Mouse (Mus musculus) lung, postnatal 0 days (tissue): ENCODE data around the gene Sprr3. TPM values are rescaled to one million over a fixed set of nuclear protein-coding genes. Genes with fewer than 3 reads are reported as not detected.

Experiments used
- ATAC-seq: fragments of 200-750 bp; cut with Nextera tagmentation; 2 replicates; pipeline ENCODE4 v1.8.0; 2017; ENCODE audit warnings: moderate library complexity
- DNase-seq: peaks from one replicate; pipeline ENCODE4 v3.0.0-alpha.2; 2016; ENCODE audit warnings: low spot score
- H3K27ac ChIP-seq: fragments of 300-500 bp; sonication (generic); 2 replicates; pipeline ENCODE4 v1.5.1; 2014; ENCODE audit warnings: antibody characterized with exemption, mild to moderate bottlenecking, low read length, mixed read lengths
- H3K27me3 ChIP-seq: fragments of 300-500 bp; sonication (generic); replicated peaks from 2 replicates; pipeline ENCODE4 v1.6.1; 2014; ENCODE audit warnings: low read length, mixed read lengths; ENCODE audit not compliant: insufficient read depth
- H3K36me3 ChIP-seq: fragments of 300-500 bp; sonication (generic); 2 replicates; pipeline ENCODE4 v1.6.1; 2014; ENCODE audit warnings: low read length, mixed read lengths; ENCODE audit not compliant: insufficient read depth
- H3K4me1 ChIP-seq: fragments of 300-500 bp; sonication (generic); 2 replicates; pipeline ENCODE4 v1.6.1; 2014; ENCODE audit warnings: antibody characterized with exemption, low read depth, low read length, mixed read lengths; ENCODE audit not compliant: insufficient read depth
- H3K4me2 ChIP-seq: fragments of 300-500 bp; sonication (generic); replicated peaks from 2 replicates; pipeline ENCODE4 v1.6.1; 2014; ENCODE audit warnings: low read depth, mild to moderate bottlenecking, low read length, moderate library complexity, mixed read lengths
- H3K4me3 ChIP-seq: fragments of 300-500 bp; sonication (generic); 2 replicates; pipeline ENCODE4 v1.5.1; 2014; ENCODE audit warnings: low read depth, low read length
- H3K9ac ChIP-seq: fragments of 300-500 bp; sonication (generic); replicated peaks from 2 replicates; pipeline ENCODE4 v1.6.1; 2014; ENCODE audit warnings: low read depth, mild to moderate bottlenecking
- H3K9me3 ChIP-seq: fragments of 300-500 bp; sonication (generic); 2 replicates; pipeline ENCODE4 v1.6.1; 2016; ENCODE audit warnings: low read length, mixed read lengths
- CTCF ChIP-seq: IDR thresholded peaks from 2 replicates; pipeline ENCODE4 v1.5.1; 2016; ENCODE audit warnings: antibody characterized with exemption, mild to moderate bottlenecking
- EP300 ChIP-seq: IDR thresholded peaks from 2 replicates; pipeline ENCODE4 v1.6.1; 2016; ENCODE audit warnings: antibody characterized with exemption, mild to moderate bottlenecking, control low read depth
- WGBS: fragments of 180-500 bp; shearing (Covaris S2); extraction: QIAGEN DNeasy Blood & Tissue Kit; methylation state at CpG from one replicate; pipeline ENCODE4 v1.1.7; 2014; 5-methylcytosine and 5-hydroxymethylcytosine counted together
- polyA plus RNA-seq: library from polyadenylated mRNA; unstranded; fragments of >200 nt; fragmentation: Nextera tagmentation; extraction: Ambion mirVana; gene quantifications from 2 replicates; pipeline ENCODE4 v1.2.1, GENCODE M21; 2015

Sprr3 gene
- polyA plus RNA-seq, 1 experiment from 2014 or later: not detected

DNA sequence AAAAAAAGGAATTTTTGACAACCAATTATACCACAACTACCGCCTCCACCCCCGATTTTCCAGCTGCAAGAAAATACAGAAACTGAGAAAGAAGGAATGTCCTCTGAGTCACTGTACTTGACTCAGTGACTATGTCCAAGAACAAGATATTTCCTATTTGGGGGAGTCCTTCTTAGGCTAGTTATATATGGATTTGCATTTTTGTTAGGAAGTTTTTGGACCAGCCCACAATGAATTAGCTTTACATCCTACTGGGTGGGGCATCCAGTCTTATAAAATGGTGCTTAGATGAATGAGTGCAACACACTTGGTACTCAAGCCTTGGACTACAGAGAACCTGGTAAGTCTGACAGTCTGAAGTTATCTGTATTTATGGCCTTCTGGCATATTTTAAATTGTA is 26.2 kb downstream of the Sprr3 start, which contains the start of gene Sprr2k:
Sprr2k (plus strand) TSS at position 301 of the 400 bp plus-strand sequence.
- DNase-seq (no peak), ATAC-seq (no peak)
- no peak within 1 kb of the TSS for H3K27ac ChIP-seq
- no peak for TF ChIP-seq CTCF
- TF ChIP-seq EP300: no peak
- no peak within 1 kb of the TSS for H3K9ac ChIP-seq
- H3K27me3 ChIP-seq: no peaks in the 10 kb centered on the region
- H3K36me3 ChIP-seq: no peaks in the 10 kb centered on the region
- H3K4me2 ChIP-seq: no peak within 1 kb of the TSS
- H3K4me3 ChIP-seq: no peak within 1 kb of the TSS
- WGBS: 77% methylated on average over 2 of the region's 2 CpGs
- H3K9me3 ChIP-seq: no peaks in the 10 kb centered on the region
- H3K4me1 ChIP-seq: no peaks in the 10 kb centered on the region

DNA sequence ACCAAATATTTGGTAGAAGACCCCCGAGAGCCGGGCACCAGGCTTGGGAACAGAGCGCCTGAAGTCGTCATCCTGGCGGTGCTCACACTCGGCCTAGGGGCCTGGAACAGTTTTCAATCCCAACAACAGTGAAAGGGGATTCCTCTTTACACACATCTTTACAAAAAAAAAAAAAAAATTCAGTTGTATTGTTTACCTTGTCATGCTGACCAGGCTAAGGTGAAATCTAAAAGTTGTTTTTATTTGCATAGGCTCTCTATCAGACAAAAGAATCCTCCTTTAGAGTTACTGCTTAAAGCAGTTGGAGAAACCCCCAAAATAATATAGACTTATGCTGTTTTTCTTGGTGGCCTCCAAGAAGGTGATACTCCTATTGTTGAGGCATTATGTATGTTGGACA is 29.2 kb downstream of the Sprr3 start, which contains the start of gene Gm9774:
Gm9774 (minus strand) TSS at position 101 of the 400 bp plus-strand sequence.
- ATAC-seq: no peak
- H3K9ac ChIP-seq: no peak within 1 kb of the TSS
- H3K36me3 ChIP-seq: no peaks in the 10 kb centered on the region
- H3K4me1 ChIP-seq: no peaks in the 10 kb centered on the region
- H3K27ac ChIP-seq: no peak within 1 kb of the TSS
- no peak for DNase-seq
- no peaks in the 10 kb centered on the region for H3K27me3 ChIP-seq
- H3K9me3 ChIP-seq: no peaks in the 10 kb centered on the region
- H3K4me2 ChIP-seq: no peak within 1 kb of the TSS
- no peak within 1 kb of the TSS for H3K4me3 ChIP-seq
- 88% methylated on average over 6 of the region's 6 CpGs for WGBS
- no peak for TF ChIP-seq EP300
- TF ChIP-seq CTCF: no peak

GRCm38 (mm10) chr3:92417782-92418181 is 40.7 kb downstream of the Sprr3 start, which contains the start of gene Sprr2j-ps:
Gene Sprr2j-ps, plus strand, starts transcription at chr3:92418082.
- 84% methylated on average over 2 of the region's 2 CpGs for WGBS
- H3K4me2 ChIP-seq: no peak within 1 kb of the TSS
- no peak within 1 kb of the TSS for H3K4me3 ChIP-seq
- no peak for ATAC-seq
- no peaks in the 10 kb centered on the region for H3K27me3 ChIP-seq
- H3K36me3 ChIP-seq: no peaks in the 10 kb centered on the region
- no peaks in the 10 kb centered on the region for H3K4me1 ChIP-seq
- DNase-seq: no peak
- TF ChIP-seq CTCF: no peak
- TF ChIP-seq EP300: no peak
- no peaks in the 10 kb centered on the region for H3K9me3 ChIP-seq
- H3K27ac ChIP-seq: no peak within 1 kb of the TSS
- no peak within 1 kb of the TSS for H3K9ac ChIP-seq

GRCm38 (mm10) chr3:92407691-92408090 is 50.8 kb downstream of the Sprr3 start, which contains the start of gene Sprr2i:
Gene Sprr2i, plus strand, starts transcription at chr3:92407991.
- no peaks in the 10 kb centered on the region for H3K9me3 ChIP-seq
- TF ChIP-seq EP300: no peak
- TF ChIP-seq CTCF: no peak
- H3K4me3 ChIP-seq: no peak within 1 kb of the TSS
- H3K27me3 ChIP-seq: no peaks in the 10 kb centered on the region
- WGBS: 85% methylated on average over 2 of the region's 2 CpGs
- H3K4me2 ChIP-seq: no peak within 1 kb of the TSS
- no peak within 1 kb of the TSS for H3K9ac ChIP-seq
- H3K36me3 ChIP-seq: no peaks in the 10 kb centered on the region
- H3K27ac ChIP-seq: no peak within 1 kb of the TSS
- no peak for DNase-seq
- ATAC-seq: no peak
- no peaks in the 10 kb centered on the region for H3K4me1 ChIP-seq

Other genes starting within 250 kb of the Sprr3 start
- 0.05 and 0.06 TPM in 2 replicates for gene Sprr2a1, start 242.9 kb downstream of the Sprr3 start, polyA plus RNA-seq
- 0.41 TPM in 1 of 2 replicates, not detected in the other for gene Sprr2a2, start 242.8 kb downstream of the Sprr3 start, polyA plus RNA-seq
- gene Sprr2a3, start 173.3 kb downstream of the Sprr3 start, polyA plus RNA-seq: not detected in 2 replicates
- gene Sprr2b, start 142.1 kb downstream of the Sprr3 start, polyA plus RNA-seq: not detected in 2 replicates
- not detected in 2 replicates for gene Sprr2d, start 119.6 kb downstream of the Sprr3 start, polyA plus RNA-seq
- gene Sprr2e, start 106.6 kb downstream of the Sprr3 start, polyA plus RNA-seq: not detected in 2 replicates
- not detected in 2 replicates for gene Sprr2f, start 93.5 kb downstream of the Sprr3 start, polyA plus RNA-seq
- gene Sprr2h, start 73.0 kb downstream of the Sprr3 start, polyA plus RNA-seq: not detected in 2 replicates
- gene Sprr2i, start 50.7 kb downstream of the Sprr3 start, polyA plus RNA-seq: not detected in 2 replicates
- not detected in 2 replicates for gene Sprr2j-ps, start 40.6 kb downstream of the Sprr3 start, polyA plus RNA-seq
- gene Gm9774, start 29.3 kb downstream of the Sprr3 start, polyA plus RNA-seq: 7.4 TPM in 2 replicates
- gene Sprr2k, start 26.1 kb downstream of the Sprr3 start, polyA plus RNA-seq: not detected in 2 replicates
- gene Sprr1b, start 19.9 kb downstream of the Sprr3 start, polyA plus RNA-seq: not detected in 2 replicates
- gene Sprr1a, start 27.2 kb upstream of the Sprr3 start, polyA plus RNA-seq: 2.0 and 2.7 TPM in 2 replicates
- not detected in 2 replicates for gene Sprr4, start 41.8 kb upstream of the Sprr3 start, polyA plus RNA-seq
- not detected in 2 replicates for gene 2310046K23Rik, start 75.8 kb upstream of the Sprr3 start, polyA plus RNA-seq
- 2.2 and 3.4 TPM in 2 replicates for gene Ivl, start 115.0 kb upstream of the Sprr3 start, polyA plus RNA-seq
- not detected in 2 replicates for gene Smcp, start 130.3 kb upstream of the Sprr3 start, polyA plus RNA-seq
- gene 2210017I01Rik, start 148.8 kb upstream of the Sprr3 start, polyA plus RNA-seq: not detected in 2 replicates
- not detected in 2 replicates for gene Lce6a, start 162.9 kb upstream of the Sprr3 start, polyA plus RNA-seq
- 0.27 TPM in 1 of 2 replicates, not detected in the other for gene Lce1a1, start 189.6 kb upstream of the Sprr3 start, polyA plus RNA-seq
- not detected in 2 replicates for gene Lce1b, start 198.2 kb upstream of the Sprr3 start, polyA plus RNA-seq
- not detected in 2 replicates for gene Lce1a2, start 211.6 kb upstream of the Sprr3 start, polyA plus RNA-seq
- not detected in 2 replicates for gene Lce1c, start 220.5 kb upstream of the Sprr3 start, polyA plus RNA-seq
- not detected in 2 replicates for gene Lce1d, start 228.5 kb upstream of the Sprr3 start, polyA plus RNA-seq